Mouse (Mus musculus): ENCODE measurements around the gene Cylc1. TPM values are rescaled to one million over a fixed set of nuclear protein-coding genes. Genes with fewer than 3 reads are reported as not detected.

Gene Cylc1
- not detected for polyA plus RNA-seq (2017; shearing (Covaris generic))

DNA sequence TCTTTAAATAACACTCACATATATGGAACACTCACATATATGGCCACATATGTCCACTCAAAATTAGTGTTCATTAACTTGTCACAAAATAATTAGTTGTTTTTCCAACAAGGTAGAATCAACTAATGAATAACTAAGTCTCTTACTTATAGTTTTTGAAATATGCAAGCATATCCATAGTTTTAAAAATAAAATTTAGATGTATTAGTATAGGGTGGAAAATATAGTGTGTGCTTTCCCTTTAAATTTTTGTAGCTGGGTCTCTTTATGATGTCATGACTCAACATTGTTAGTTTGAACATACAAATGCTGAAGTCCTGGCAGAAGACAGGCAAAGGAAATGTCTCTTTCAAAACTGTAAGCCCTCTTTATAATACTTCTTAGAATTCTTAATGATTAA is at the start of gene Cylc1:
Gene Cylc1 (plus strand): TSS at position 301 of the 400 bp plus-strand sequence.

DNA sequence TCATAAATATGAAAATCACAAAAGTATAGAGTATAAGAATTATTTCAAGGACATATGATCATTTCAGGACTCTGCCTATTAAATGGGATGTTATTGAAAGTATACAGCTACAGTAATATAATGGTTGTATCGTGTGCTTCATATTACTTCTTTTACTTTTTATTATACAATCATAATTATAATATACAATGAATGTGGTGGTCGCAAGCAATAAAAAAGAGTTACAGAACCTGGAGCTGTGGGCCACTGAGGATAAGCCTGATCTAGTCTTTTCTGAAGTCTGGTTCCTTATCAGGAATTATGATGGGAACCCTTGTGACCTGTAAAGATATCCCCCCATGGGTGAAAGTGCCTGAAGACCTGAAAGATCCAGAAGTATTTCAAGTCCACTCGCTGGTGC is 57.8 kb downstream of the Cylc1 start, which contains the start of gene Gm10112:
Gene Gm10112 (plus strand): TSS at position 301 of the 400 bp plus-strand sequence.

Other genes with a start within 250 kb of the Cylc1 start
- not detected for gene Gm10112, start 57.9 kb downstream of the Cylc1 start, polyA plus RNA-seq (2017; shearing (Covaris generic))